Mouse (Mus musculus) kidney, adult 2 months (tissue): ENCODE results near the gene Tab1. TPM values are rescaled to one million over a fixed set of nuclear protein-coding genes. Genes with fewer than 3 reads are reported as not detected.

Experiments used
- DNase-seq: peaks from one replicate; pipeline ENCODE4 v3.0.0; 2021
- H3K27ac ChIP-seq: fragments of 200-500 bp; 2 replicates; pipeline ENCODE4 v1.5.1; 2012; ENCODE audit warnings: low read depth, low read length, control low read depth, inconsistent platforms; ENCODE audit not compliant: insufficient read depth
- H3K27me3 ChIP-seq: fragments of 200-500 bp; replicated peaks from 2 replicates; pipeline ENCODE4 v1.6.1; 2012; ENCODE audit warnings: mild to moderate bottlenecking, moderate library complexity, low read length, inconsistent platforms; ENCODE audit not compliant: control insufficient read depth, insufficient read depth
- H3K36me3 ChIP-seq: fragments of 200-500 bp; 2 replicates; pipeline ENCODE4 v1.6.1; 2012; ENCODE audit warnings: mild to moderate bottlenecking, moderate library complexity, low read length, inconsistent platforms; ENCODE audit not compliant: control insufficient read depth, insufficient read depth
- H3K4me1 ChIP-seq: fragments of 200-500 bp; 2 replicates; pipeline ENCODE4 v1.6.1; 2011; ENCODE audit warnings: low read length; ENCODE audit not compliant: control insufficient read depth, insufficient read depth
- H3K4me3 ChIP-seq: fragments of 200-500 bp; 2 replicates; pipeline ENCODE4 v1.5.1; 2011; ENCODE audit warnings: mild to moderate bottlenecking, low read depth, low read length, control low read depth; ENCODE audit not compliant: insufficient read depth
- CTCF ChIP-seq: fragments of 200-500 bp; conservative IDR thresholded peaks from 2 replicates; pipeline ENCODE4 v1.5.1; 2011; ENCODE audit warnings: low read depth, mild to moderate bottlenecking, control low read depth, low read length, moderate library complexity, mixed read lengths; ENCODE audit not compliant: insufficient read depth, insufficient read length
- POLR2A ChIP-seq: fragments of 200-500 bp; IDR thresholded peaks from one replicate; pipeline ENCODE4 v1.6.1; 2011; ENCODE audit warnings: low read depth, low read length, control low read depth
- WGBS: fragments of 180-500 bp; shearing (Covaris S2); methylation state at CpG from one replicate; pipeline ENCODE4 v1.1.7; 2018; 5-methylcytosine and 5-hydroxymethylcytosine counted together
- polyA plus RNA-seq: library from polyadenylated mRNA; depleted of rRNA; stranded (reverse); fragments of >200 nt; gene quantifications from 2 replicates; pipeline ENCODE4 v1.2.3, GENCODE M21; 2012

The Tab1 gene
- polyA plus RNA-seq, 1 experiment: 26.7 TPM

- Histone ChIP-seq H3K4me1 (peaks cover 11% of the 10 kb centered on the region), H3K4me3 (no peak overlapping the region), H3K27me3 (no peaks in the 10 kb centered on the region), H3K36me3 (no peaks in the 10 kb centered on the region), H3K27ac (no peak overlapping the region)
- no peak for TF ChIP-seq POLR2A
- TF ChIP-seq CTCF: no peak
- WGBS: 90% methylated on average over 4 of the region's 4 CpGs
- DNase-seq: no peak
Measured at GRCm38 (mm10) chr15:80182072-80182700, 49.3 kb downstream of the Tab1 start.

GRCm38 (mm10) chr15:80188927-80189326 is 56.0 kb downstream of the Tab1 start:
- Histone ChIP-seq H3K4me1 (peaks cover 39% of the 10 kb centered on the region), H3K4me3 (peak overlapping the region; percentile 52), H3K27me3 (no peaks in the 10 kb centered on the region), H3K36me3 (no peaks in the 10 kb centered on the region), H3K27ac (peak overlapping the region; percentile 88)
- TF ChIP-seq CTCF: no peak
- TF ChIP-seq POLR2A: no peak
- WGBS: 56% methylated on average over 5 of the region's 5 CpGs
- peak; percentile 94 for DNase-seq

GRCm38 (mm10) chr15:80190075-80190474 is 57.1 kb downstream of the Tab1 start:
- DNase-seq: peak; percentile 89
- Histone ChIP-seq H3K27me3 (no peaks in the 10 kb centered on the region), H3K4me1 (peaks cover 40% of the 10 kb centered on the region), H3K4me3 (peak overlapping the region; percentile 52), H3K36me3 (no peaks in the 10 kb centered on the region), H3K27ac (peak overlapping the region; percentile 88)
- WGBS: 51% methylated on average over 4 of the region's 4 CpGs
- peak; percentile 52 for TF ChIP-seq POLR2A
- no peak for TF ChIP-seq CTCF

- H3K4me3 ChIP-seq: peak overlapping the region; percentile 32; the same call in 1 of the 2 replicates
- H3K27me3 ChIP-seq: no peaks in the 10 kb centered on the region
- TF ChIP-seq POLR2A: no peak
- TF ChIP-seq CTCF: no peak
- whole genome bisulfite sequencing: 37% methylated on average over 8 of the region's 8 CpGs
- peaks cover 30% of the 10 kb centered on the region; the same call in 1 of the 2 replicates for H3K4me1 ChIP-seq
- H3K36me3 ChIP-seq: no peaks in the 10 kb centered on the region
- H3K27ac ChIP-seq: peak overlapping the region; percentile 90
- DNase-seq: peak; percentile 90
Measured at GRCm38 (mm10) chr15:80191585-80192245, 58.8 kb downstream of the Tab1 start.

- peaks cover 29% of the 10 kb centered on the region; the same call in 1 of the 2 replicates for H3K4me1 ChIP-seq
- no peak for DNase-seq
- no peaks in the 10 kb centered on the region for H3K27me3 ChIP-seq
- H3K36me3 ChIP-seq: no peaks in the 10 kb centered on the region
- 67% methylated on average over 6 of the region's 6 CpGs for WGBS
- H3K27ac ChIP-seq: peak overlapping the region; percentile 90
- H3K4me3 ChIP-seq: peak overlapping the region; percentile 27; the same call in 1 of the 2 replicates
- TF ChIP-seq CTCF: no peak
Measured at GRCm38 (mm10) chr15:80192246-80192585, 59.3 kb downstream of the Tab1 start.

- Histone ChIP-seq H3K4me1 (peaks cover 28% of the 10 kb centered on the region; the same call in 1 of the 2 replicates), H3K27me3 (no peaks in the 10 kb centered on the region), H3K36me3 (no peaks in the 10 kb centered on the region), H3K27ac (peak overlapping the region; percentile 18), H3K4me3 (peak overlapping the region; percentile 24)
- DNase-seq: peak; percentile 66
- TF ChIP-seq CTCF: no peak
- no peak for TF ChIP-seq POLR2A
- WGBS: 61% methylated on average over 7 of the region's 7 CpGs
Measured at GRCm38 (mm10) chr15:80192847-80193246, 59.9 kb downstream of the Tab1 start.

GRCm38 (mm10) chr15:80199556-80199955 is 66.6 kb downstream of the Tab1 start:
- Histone ChIP-seq H3K27ac (no peak overlapping the region), H3K4me3 (no peak overlapping the region), H3K4me1 (peaks cover 10% of the 10 kb centered on the region), H3K36me3 (no peaks in the 10 kb centered on the region), H3K27me3 (no peaks in the 10 kb centered on the region)
- DNase-seq: no peak
- 91% methylated on average over 2 of the region's 2 CpGs for WGBS
- TF ChIP-seq POLR2A (no peak), CTCF (no peak)
